Mouse (Mus musculus) cortical plate, adult 2 months (tissue): ENCODE measurements around the gene Fgd6. TPM values are rescaled to one million over a fixed set of nuclear protein-coding genes. Genes with fewer than 3 reads are reported as not detected.

Experiments
- H3K27ac ChIP-seq: fragments of 200-500 bp; 2 replicates; pipeline ENCODE4 v1.5.1; 2012; ENCODE audit warnings: low read length, control low read depth, inconsistent platforms; ENCODE audit not compliant: insufficient read depth
- H3K4me1 ChIP-seq: fragments of 200-500 bp; 2 replicates; pipeline ENCODE4 v1.6.1; 2011; ENCODE audit warnings: low read length; ENCODE audit not compliant: control insufficient read depth, insufficient read depth
- H3K4me3 ChIP-seq: fragments of 200-500 bp; 2 replicates; pipeline ENCODE4 v1.5.1; 2011; ENCODE audit warnings: mild to moderate bottlenecking, low read length, control low read depth; ENCODE audit not compliant: insufficient read depth
- CTCF ChIP-seq: fragments of 200-500 bp; IDR thresholded peaks from 2 replicates; pipeline ENCODE4 v1.5.1; 2011; ENCODE audit warnings: mild to moderate bottlenecking, control low read depth, low read length; ENCODE audit not compliant: insufficient read depth; ENCODE audit errors: extremely low read depth
- POLR2A ChIP-seq: fragments of 200-500 bp; IDR thresholded peaks from 2 replicates; pipeline ENCODE4 v1.6.1; 2011; ENCODE audit warnings: mild to moderate bottlenecking, low read length, control low read depth; ENCODE audit not compliant: insufficient read depth; ENCODE audit errors: extremely low read depth
- polyA plus RNA-seq: library from polyadenylated mRNA; depleted of rRNA; stranded (reverse); fragments of >200 nt; gene quantifications from 2 replicates; pipeline ENCODE4 v1.2.3, GENCODE M21; 2012; rRNA removed

The Fgd6 gene
- polyA plus RNA-seq: 5.7 and 5.8 TPM in 2 replicates

GRCm38 (mm10) chr10:94035658-94036374 is at the start of gene Fgd6, which contains the start of gene Vezt:
TSS of gene Fgd6 (plus strand) at chr10:94036001.
TSS of gene Vezt (minus strand) at chr10:94035817.
- Histone ChIP-seq H3K4me1 (peaks cover 1% of the 10 kb centered on the region; the same call in 1 of the 2 replicates), H3K4me3 (peak within 1 kb of the TSS; percentile 73), H3K27ac (peak within 1 kb of the TSS; percentile 31)
- TF ChIP-seq CTCF (peak; percentile 64), POLR2A (peak; percentile 92)

GRCm38 (mm10) chr10:93994136-93994535 is 41.7 kb upstream of the Fgd6 start:
- no peak for TF ChIP-seq POLR2A
- no peak for TF ChIP-seq CTCF
- no peak overlapping the region for H3K27ac ChIP-seq
- no peaks in the 10 kb centered on the region for H3K4me1 ChIP-seq
- no peak overlapping the region for H3K4me3 ChIP-seq

GRCm38 (mm10) chr10:93995100-93995499 is 40.7 kb upstream of the Fgd6 start:
- H3K4me3 ChIP-seq: no peak overlapping the region
- H3K27ac ChIP-seq: no peak overlapping the region
- no peaks in the 10 kb centered on the region for H3K4me1 ChIP-seq
- TF ChIP-seq POLR2A: no peak
- no peak for TF ChIP-seq CTCF

- Histone ChIP-seq H3K4me1 (no peaks in the 10 kb centered on the region), H3K4me3 (no peak overlapping the region), H3K27ac (no peak overlapping the region)
- TF ChIP-seq CTCF: no peak
- TF ChIP-seq POLR2A: no peak
Observed at GRCm38 (mm10) chr10:93999357-93999756, 36.4 kb upstream of the Fgd6 start.

- TF ChIP-seq CTCF: no peak
- no peak for TF ChIP-seq POLR2A
- Histone ChIP-seq H3K4me3 (no peak overlapping the region), H3K27ac (no peak overlapping the region), H3K4me1 (no peaks in the 10 kb centered on the region)
Observed at GRCm38 (mm10) chr10:94000223-94000622, 35.6 kb upstream of the Fgd6 start.

GRCm38 (mm10) chr10:94008356-94008755 is 27.4 kb upstream of the Fgd6 start:
- TF ChIP-seq POLR2A (no peak), CTCF (no peak)
- H3K4me3 ChIP-seq: no peak overlapping the region
- peaks cover 2% of the 10 kb centered on the region; the same call in 1 of the 2 replicates for H3K4me1 ChIP-seq
- no peak overlapping the region for H3K27ac ChIP-seq

- H3K4me3 ChIP-seq: no peak overlapping the region
- TF ChIP-seq CTCF (no peak), POLR2A (no peak)
- H3K27ac ChIP-seq: no peak overlapping the region
- H3K4me1 ChIP-seq: peaks cover 2% of the 10 kb centered on the region; the same call in 1 of the 2 replicates
Observed at GRCm38 (mm10) chr10:94009991-94010679, 25.7 kb upstream of the Fgd6 start.

- H3K4me1 ChIP-seq: peaks cover 2% of the 10 kb centered on the region; the same call in 1 of the 2 replicates
- no peak overlapping the region for H3K4me3 ChIP-seq
- no peak for TF ChIP-seq CTCF
- TF ChIP-seq POLR2A: no peak
- H3K27ac ChIP-seq: no peak overlapping the region
Observed at GRCm38 (mm10) chr10:94011024-94011423, 24.8 kb upstream of the Fgd6 start.

GRCm38 (mm10) chr10:94013196-94013595 is 22.6 kb upstream of the Fgd6 start:
- H3K4me3 ChIP-seq: no peak overlapping the region

GRCm38 (mm10) chr10:94014200-94014599 is 21.6 kb upstream of the Fgd6 start:
- no peak overlapping the region for H3K4me3 ChIP-seq
- no peak overlapping the region for H3K27ac ChIP-seq
- TF ChIP-seq POLR2A (no peak), CTCF (no peak)
- peaks cover 2% of the 10 kb centered on the region; the same call in 1 of the 2 replicates for H3K4me1 ChIP-seq

More at GRCm38 (mm10) chr10:94013196-94013595, 22.6 kb upstream of the Fgd6 start:
- peaks cover 2% of the 10 kb centered on the region; the same call in 1 of the 2 replicates for H3K4me1 ChIP-seq
- H3K27ac ChIP-seq: no peak overlapping the region
- TF ChIP-seq POLR2A (no peak), CTCF (peak; percentile 67)
